Mouse (Mus musculus): Measurements from ENCODE around the gene Ccr1l1.

GRCm38 (mm10) chr9:123936604-123937280, 41.5 kb downstream of the Ccr1l1 start:
- no peak for TF ChIP-seq POLR2A (IDR thresholded peaks at IDR 0.05; ENCODE audit: insufficient read length, low read depth)
- TF ChIP-seq E2F4 (IDR thresholded peaks at IDR 0.05; ENCODE audit: insufficient read depth) = no peak
- TF ChIP-seq USF1 (IDR thresholded peaks at IDR 0.05; ENCODE audit: low read depth) = no peak
- no peak for TF ChIP-seq SRF (IDR thresholded peaks at IDR 0.05; ENCODE audit: control insufficient read depth, insufficient read length, low read depth)
- no peak for TF ChIP-seq POLR2AphosphoS2 (IDR thresholded peaks at IDR 0.05; ENCODE audit: insufficient read length, low read depth)
- TF ChIP-seq TCF12 (IDR thresholded peaks at IDR 0.05; ENCODE audit: insufficient read depth, poor library complexity, severe bottlenecking) = no peak
